Mouse (Mus musculus) cortical plate, adult 2 months (tissue): ENCODE data around the gene Cdk5rap1. TPM values are rescaled to one million over a fixed set of nuclear protein-coding genes. Genes with fewer than 3 reads are reported as not detected.

Experiments
- H3K27ac ChIP-seq: fragments of 200-500 bp; 2 replicates; pipeline ENCODE4 v1.5.1; 2012; ENCODE audit warnings: low read length, control low read depth, inconsistent platforms; ENCODE audit not compliant: insufficient read depth
- H3K4me1 ChIP-seq: fragments of 200-500 bp; 2 replicates; pipeline ENCODE4 v1.6.1; 2011; ENCODE audit warnings: low read length; ENCODE audit not compliant: control insufficient read depth, insufficient read depth
- H3K4me3 ChIP-seq: fragments of 200-500 bp; 2 replicates; pipeline ENCODE4 v1.5.1; 2011; ENCODE audit warnings: mild to moderate bottlenecking, low read length, control low read depth; ENCODE audit not compliant: insufficient read depth
- CTCF ChIP-seq: fragments of 200-500 bp; IDR thresholded peaks from 2 replicates; pipeline ENCODE4 v1.5.1; 2011; ENCODE audit warnings: mild to moderate bottlenecking, control low read depth, low read length; ENCODE audit not compliant: insufficient read depth; ENCODE audit errors: extremely low read depth
- POLR2A ChIP-seq: fragments of 200-500 bp; IDR thresholded peaks from 2 replicates; pipeline ENCODE4 v1.6.1; 2011; ENCODE audit warnings: mild to moderate bottlenecking, low read length, control low read depth; ENCODE audit not compliant: insufficient read depth; ENCODE audit errors: extremely low read depth
- polyA plus RNA-seq: library from polyadenylated mRNA; depleted of rRNA; stranded (reverse); fragments of >200 nt; gene quantifications from 2 replicates; pipeline ENCODE4 v1.2.3, GENCODE M21; 2012; rRNA removed

Gene Cdk5rap1
- 14.9 and 17.7 TPM in 2 replicates for polyA plus RNA-seq

DNA sequence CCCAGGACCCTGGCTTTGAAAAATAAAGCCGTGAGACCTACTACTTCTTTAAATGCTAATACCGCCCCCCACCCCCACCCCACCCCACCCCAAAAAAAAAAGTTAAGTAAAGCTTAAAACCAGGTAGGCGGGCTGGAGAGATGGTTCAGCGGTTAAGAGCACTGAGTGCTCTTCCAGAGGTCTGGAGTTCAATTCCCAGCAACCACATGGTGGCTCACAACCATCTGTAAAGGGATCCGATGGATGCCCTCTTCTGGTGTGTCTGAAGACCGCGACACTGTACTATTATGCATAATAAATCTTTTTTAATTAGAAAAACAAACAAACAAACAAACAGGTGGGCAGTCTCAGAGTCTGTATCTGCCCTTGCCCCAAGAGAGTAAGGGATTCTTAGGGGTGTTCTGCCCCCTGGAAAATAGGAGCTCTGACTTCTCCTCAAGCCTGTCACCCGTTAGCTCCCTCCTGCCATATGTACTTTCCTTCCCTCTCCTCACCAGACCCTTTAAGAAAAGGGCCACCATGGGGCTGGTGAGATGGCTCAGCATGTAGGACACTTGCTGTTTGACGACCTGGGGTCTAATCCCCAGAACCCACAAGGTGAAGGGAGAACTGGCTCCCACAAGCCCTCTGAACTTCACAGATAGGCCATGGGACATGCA, at the start of gene Cdk5rap1:
Gene Cdk5rap1 (minus strand): TSS at position 169 of the 659 bp plus-strand sequence.
- H3K4me1 ChIP-seq: no peaks in the 10 kb centered on the region
- H3K4me3 ChIP-seq: peak within 1 kb of the TSS; percentile 69
- peak within 1 kb of the TSS; percentile 49 for H3K27ac ChIP-seq
- TF ChIP-seq POLR2A (no peak), CTCF (no peak)

- Histone ChIP-seq H3K27ac (no peak overlapping the region; the same call in 1 of the 2 replicates), H3K4me3 (no peak overlapping the region), H3K4me1 (0 out of 2 replicates have a peak, but pooled peaks cover 1% of the 10 kb centered on the region)
- no peak for TF ChIP-seq CTCF
- TF ChIP-seq POLR2A: no peak
Observed at GRCm38 (mm10) chr2:154422181-154422580, 49.4 kb upstream of the Cdk5rap1 start.

GRCm38 (mm10) chr2:154420942-154421731, 48.3 kb upstream of the Cdk5rap1 start:
- Histone ChIP-seq H3K4me1 (0 out of 2 replicates have a peak, but pooled peaks cover 1% of the 10 kb centered on the region), H3K27ac (0 out of 2 replicates have a peak overlapping the region, but pooled peaks have one; percentile 62), H3K4me3 (no peak overlapping the region)
- TF ChIP-seq CTCF (no peak), POLR2A (no peak)

DNA sequence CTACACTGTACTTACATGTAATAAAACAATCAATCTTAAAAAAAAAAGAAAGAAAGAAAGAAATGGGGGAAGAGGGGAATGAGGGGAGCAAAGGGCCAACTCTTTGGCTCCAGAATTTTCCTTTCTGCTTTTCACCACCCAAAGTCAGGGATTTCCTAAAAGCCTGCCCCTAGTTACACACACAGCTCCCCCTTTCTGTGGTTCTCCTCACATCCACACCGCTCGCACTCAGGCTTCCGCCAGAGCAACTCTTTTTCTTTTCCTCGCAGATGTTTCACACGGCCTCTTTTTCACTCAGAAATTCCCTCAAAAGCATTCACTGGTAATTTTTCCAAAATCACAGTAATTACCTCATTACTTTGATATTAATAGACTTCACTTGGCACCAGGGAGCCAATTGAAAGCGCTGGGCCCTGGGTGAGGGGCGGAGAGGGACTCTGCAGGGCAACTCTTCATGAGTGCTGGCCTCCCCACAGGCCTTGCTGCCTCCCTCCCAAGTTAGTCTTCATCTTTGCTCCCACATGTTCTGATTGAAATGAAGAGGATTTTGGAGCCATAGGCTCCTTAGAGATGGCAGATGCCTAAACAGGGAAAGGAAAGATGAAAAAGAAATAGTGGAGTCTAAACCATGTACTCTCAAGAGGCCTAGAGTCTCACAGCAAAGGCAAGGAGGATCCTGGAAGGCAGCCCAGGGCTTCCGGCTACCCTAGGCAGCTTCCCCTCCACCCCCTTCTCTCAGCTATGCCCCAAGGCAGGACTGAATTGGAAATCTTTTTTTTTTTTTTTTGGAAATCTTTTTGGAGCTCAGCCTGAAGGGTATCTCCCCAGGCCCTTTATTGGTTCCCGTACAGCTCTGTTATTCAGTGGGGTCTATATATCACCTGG, 47.1 kb upstream of the Cdk5rap1 start:
- H3K4me3 ChIP-seq: no peak overlapping the region
- TF ChIP-seq CTCF (no peak), POLR2A (no peak)
- H3K27ac ChIP-seq: no peak overlapping the region
- 0 out of 2 replicates have a peak, but pooled peaks cover 1% of the 10 kb centered on the region for H3K4me1 ChIP-seq

GRCm38 (mm10) chr2:154418001-154418400, 45.2 kb upstream of the Cdk5rap1 start:
- no peak overlapping the region for H3K27ac ChIP-seq
- TF ChIP-seq POLR2A (no peak), CTCF (no peak)
- H3K4me1 ChIP-seq: 0 out of 2 replicates have a peak, but pooled peaks cover 1% of the 10 kb centered on the region
- no peak overlapping the region for H3K4me3 ChIP-seq

DNA sequence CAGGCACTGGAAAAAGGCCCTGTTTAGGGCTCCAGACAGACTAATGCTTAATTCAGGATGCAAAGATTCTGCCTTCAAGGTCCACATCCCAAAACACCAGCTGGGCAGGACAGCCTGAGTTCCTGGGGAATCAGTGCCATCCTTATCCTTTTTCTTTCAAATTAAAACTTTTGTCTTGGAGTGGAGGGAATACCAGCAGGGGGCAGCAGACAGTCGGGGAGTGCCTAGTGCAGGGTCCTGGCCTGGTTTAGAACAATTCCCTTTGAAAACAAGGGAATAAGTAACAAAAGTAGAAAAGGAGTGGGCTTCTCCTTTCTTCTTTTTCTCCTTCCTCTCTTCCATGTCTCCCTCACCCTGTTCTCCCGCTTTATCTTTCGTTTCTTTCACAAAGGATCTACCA, 44.3 kb upstream of the Cdk5rap1 start:
- H3K4me1 ChIP-seq: 0 out of 2 replicates have a peak, but pooled peaks cover 1% of the 10 kb centered on the region
- H3K4me3 ChIP-seq: no peak overlapping the region
- no peak overlapping the region for H3K27ac ChIP-seq
- TF ChIP-seq CTCF: peak; percentile 79
- no peak for TF ChIP-seq POLR2A

DNA sequence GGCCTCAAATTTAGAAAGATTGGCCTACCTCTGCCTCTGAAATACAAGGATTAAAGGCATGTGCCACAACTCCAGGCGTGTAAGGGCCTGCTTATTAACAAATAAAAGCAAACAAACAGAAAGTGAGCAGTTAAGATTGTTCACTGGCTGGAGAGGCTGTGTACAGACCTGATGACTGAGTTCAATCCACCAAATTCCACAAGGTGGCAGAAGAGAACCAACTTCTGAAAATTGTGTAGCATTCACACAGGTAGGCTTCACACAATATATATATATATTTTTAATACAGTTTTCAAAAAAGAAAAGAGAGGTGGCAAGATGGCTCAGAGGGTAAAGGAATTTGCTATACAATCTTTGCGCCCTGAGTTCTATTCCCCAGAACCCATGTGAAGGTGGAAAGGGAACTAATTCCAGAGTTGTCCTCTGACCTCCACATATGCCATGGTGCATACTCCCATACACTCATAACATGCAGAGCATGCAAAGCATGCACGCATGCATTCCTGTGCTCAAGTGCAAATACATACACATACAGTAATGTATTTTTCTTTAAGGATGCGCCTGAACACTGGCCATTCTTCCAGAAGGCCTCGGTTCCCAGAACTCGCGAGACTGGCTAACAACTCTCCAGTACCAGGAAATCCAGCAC, 39.3 kb upstream of the Cdk5rap1 start:
- no peak for TF ChIP-seq POLR2A
- TF ChIP-seq CTCF: peak; percentile 46; the same call in 1 of the 2 replicates
- H3K27ac ChIP-seq: no peak overlapping the region
- H3K4me3 ChIP-seq: no peak overlapping the region
- peaks cover 1% of the 10 kb centered on the region; the same call in 1 of the 2 replicates for H3K4me1 ChIP-seq

DNA sequence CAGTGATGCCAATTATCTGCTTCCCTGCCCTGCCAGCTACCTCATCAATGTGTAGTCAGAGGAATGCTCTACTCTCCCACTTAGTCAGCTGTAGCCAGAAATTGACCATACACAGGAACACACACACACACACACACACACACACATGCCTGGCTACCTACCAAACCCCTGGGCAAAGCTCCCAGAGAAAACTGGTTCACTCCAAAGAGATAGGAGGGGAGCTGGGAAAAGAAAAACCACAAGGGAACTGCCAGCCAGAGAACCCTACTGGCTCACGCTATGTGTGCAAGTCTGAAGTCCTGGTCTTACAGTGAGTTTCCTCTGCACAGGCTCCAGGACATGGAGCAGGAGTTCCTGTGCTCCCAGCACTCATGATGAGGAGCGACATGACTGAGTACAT, 37.5 kb upstream of the Cdk5rap1 start:
- peaks cover 1% of the 10 kb centered on the region; the same call in 1 of the 2 replicates for H3K4me1 ChIP-seq
- no peak for TF ChIP-seq CTCF
- TF ChIP-seq POLR2A: no peak
- H3K4me3 ChIP-seq: no peak overlapping the region
- H3K27ac ChIP-seq: no peak overlapping the region
